Mouse (Mus musculus) gastrocnemius, adult 8-10 months (tissue): Measurements from ENCODE around the gene Klhl5. TPM values are rescaled to one million over a fixed set of nuclear protein-coding genes. Genes with fewer than 3 reads are reported as not detected.
A peak's percentile ranks its signal among the peaks of the same experiment; 100 is the strongest.

Source experiments
- DNase-seq, 2 experiments: peaks; one replicate each; pipeline ENCODE4 v3.0.0; 2022; ENCODE audit warnings: low spot score in 2 of 2
- total RNA-seq, 4 experiments: library from RNA; stranded (reverse); gene quantifications; 2 replicates each; pipeline ENCODE4 v1.2.4; 2022

Gene Klhl5
- total RNA-seq, 4 experiments from 2014 or later: 4.5 to 6.0 (median 5.6) TPM

- no peak for DNase-seq
Measured at GRCm38 (mm10) chr5:65182268-65182667, 74.9 kb downstream of the Klhl5 start.

- DNase-seq: no peak
Measured at GRCm38 (mm10) chr5:65191601-65192000, 84.3 kb downstream of the Klhl5 start.

- no peak for DNase-seq
Measured at GRCm38 (mm10) chr5:65194441-65194840, 87.1 kb downstream of the Klhl5 start.

- peak; percentile 97 to 99 for DNase-seq
Measured at GRCm38 (mm10) chr5:65199346-65200128, 92.2 kb downstream of the Klhl5 start, which contains the start of gene Wdr19. TSS of gene Wdr19 (plus strand) at chr5:65199696.

- DNase-seq: no peak
Measured at GRCm38 (mm10) chr5:65204726-65205125, 97.4 kb downstream of the Klhl5 start.

- DNase-seq: no peak
Measured at GRCm38 (mm10) chr5:65213321-65213720, 106.0 kb downstream of the Klhl5 start.

Other genes with a start within 250 kb of the Klhl5 start
- not detected for gene Tlr1, start 174.0 kb upstream of the Klhl5 start, total RNA-seq
- under 1 TPM; 0.16 to 0.34 (median 0.29) TPM for gene Tlr6, start 147.4 kb upstream of the Klhl5 start, total RNA-seq
- 1 to 10 TPM; 2.7 to 9.1 (median 4.0) TPM for gene Fam114a1, start 137.5 kb upstream of the Klhl5 start, total RNA-seq
- under 1 TPM in 1 of 4 experiments, not detected in 3; 0.25 TPM for gene Tmem156, start 15.4 kb upstream of the Klhl5 start, total RNA-seq
- 1 to 10 TPM in 3 of 4 experiments, under 1 TPM in 1; 0.56 to 1.4 (median 1.1) TPM for gene Wdr19, start 92.2 kb downstream of the Klhl5 start, total RNA-seq
- 10 to 100 TPM; 23.6 to 32.0 (median 28.3) TPM for gene Rfc1, start 228.1 kb downstream of the Klhl5 start, total RNA-seq
- under 1 TPM in 3 of 4 experiments, not detected in 1; 0.09 to 0.16 (median 0.10) TPM for gene Klb, start 240.8 kb downstream of the Klhl5 start, total RNA-seq